Mouse (Mus musculus): ENCODE results near the gene Tmem202. TPM values are rescaled to one million over a fixed set of nuclear protein-coding genes. Genes with fewer than 3 reads are reported as not detected.

Gene Tmem202
- total and polyA plus RNA-seq, 2 experiments from 2014 or later: 1.1 to 3.7 TPM

- no peak for ATAC-seq
- Histone ChIP-seq H3K4me2 (ENCODE audit: low read depth, low read length) (no peak overlapping the region), H3K27ac (no peak overlapping the region), H3K4me3 (ENCODE audit: low read length) (no peak overlapping the region), H3K4me1 (ENCODE audit: insufficient read depth, low read length) (peaks cover 15% of the 10 kb centered on the region), H3K27me3 (ENCODE audit: insufficient read depth, low read length) (no peaks in the 10 kb centered on the region), H3K9me3 (ENCODE audit: low read length) (no peaks in the 10 kb centered on the region), H3K9ac (replicated peaks; ENCODE audit: low read length) (no peak overlapping the region), H3K36me3 (ENCODE audit: insufficient read depth, low read length) (no peaks in the 10 kb centered on the region)
- TF ChIP-seq CTCF (IDR thresholded peaks at IDR 0.05; ENCODE audit: low read depth): 0 out of 2 replicates have a peak, but pooled peaks have one; percentile 3
- DNase-seq (ENCODE audit: low spot score): no peak
- whole genome bisulfite sequencing: 84% methylated on average over 3 of the region's 3 CpGs
Measured at GRCm38 (mm10) chr9:59537651-59538050, 2.0 kb downstream of the Tmem202 start.

- no peaks in the 10 kb centered on the region for H3K27me3 ChIP-seq (ENCODE audit: insufficient read depth, low read length)
- WGBS: 80% methylated on average over 4 of the region's 4 CpGs
- H3K9ac ChIP-seq (replicated peaks; ENCODE audit: low read length): no peak overlapping the region
- TF ChIP-seq CTCF (IDR thresholded peaks at IDR 0.05; ENCODE audit: low read depth): no peak
- H3K27ac ChIP-seq: no peak overlapping the region
- ATAC-seq (no peak), DNase-seq (ENCODE audit: low spot score) (no peak)
- H3K4me3 ChIP-seq (ENCODE audit: low read length): no peak overlapping the region
- H3K36me3 ChIP-seq (ENCODE audit: insufficient read depth, low read length): no peaks in the 10 kb centered on the region
- H3K4me2 ChIP-seq (ENCODE audit: low read depth, low read length): no peak overlapping the region
- 0 out of 2 replicates have a peak, but pooled peaks cover 1% of the 10 kb centered on the region for H3K4me1 ChIP-seq (ENCODE audit: insufficient read depth, low read length)
- no peaks in the 10 kb centered on the region for H3K9me3 ChIP-seq (ENCODE audit: low read length)
Measured at GRCm38 (mm10) chr9:59533889-59534288, 5.8 kb downstream of the Tmem202 start.

GRCm38 (mm10) chr9:59533422-59533821 is 6.2 kb downstream of the Tmem202 start:
- H3K27me3 ChIP-seq (ENCODE audit: insufficient read depth, low read length): no peaks in the 10 kb centered on the region
- TF ChIP-seq CTCF (IDR thresholded peaks at IDR 0.05; ENCODE audit: low read depth): no peak
- H3K9ac ChIP-seq (replicated peaks; ENCODE audit: low read length): no peak overlapping the region
- no peaks in the 10 kb centered on the region for H3K4me1 ChIP-seq (ENCODE audit: insufficient read depth, low read length)
- no peaks in the 10 kb centered on the region for H3K36me3 ChIP-seq (ENCODE audit: insufficient read depth, low read length)
- no peak overlapping the region for H3K4me3 ChIP-seq (ENCODE audit: low read length)
- no peak for ATAC-seq
- H3K4me2 ChIP-seq (ENCODE audit: low read depth, low read length): no peak overlapping the region
- no peak for DNase-seq (ENCODE audit: low spot score)
- no peak overlapping the region for H3K27ac ChIP-seq
- H3K9me3 ChIP-seq (ENCODE audit: low read length): no peaks in the 10 kb centered on the region
- 60% methylated on average over 2 of the region's 2 CpGs for WGBS

GRCm38 (mm10) chr9:59531645-59532044 is 8.0 kb downstream of the Tmem202 start:
- no peak for DNase-seq (ENCODE audit: low spot score)

GRCm38 (mm10) chr9:59528274-59528673 is 11.4 kb downstream of the Tmem202 start:
- Histone ChIP-seq H3K36me3 (ENCODE audit: insufficient read depth, low read length) (no peaks in the 10 kb centered on the region), H3K27ac (no peak overlapping the region), H3K4me1 (ENCODE audit: insufficient read depth, low read length) (no peaks in the 10 kb centered on the region), H3K4me2 (ENCODE audit: low read depth, low read length) (no peak overlapping the region), H3K9me3 (ENCODE audit: low read length) (no peaks in the 10 kb centered on the region), H3K27me3 (ENCODE audit: insufficient read depth, low read length) (no peaks in the 10 kb centered on the region), H3K4me3 (ENCODE audit: low read length) (no peak overlapping the region), H3K9ac (replicated peaks; ENCODE audit: low read length) (no peak overlapping the region)
- DNase-seq (ENCODE audit: low spot score) (no peak), ATAC-seq (no peak)
- 92% methylated on average over 2 of the region's 2 CpGs for WGBS
- TF ChIP-seq CTCF (IDR thresholded peaks at IDR 0.05; ENCODE audit: low read depth): no peak

More at GRCm38 (mm10) chr9:59531645-59532044, 8.0 kb downstream of the Tmem202 start:
- Histone ChIP-seq H3K9me3 (ENCODE audit: low read length) (no peaks in the 10 kb centered on the region), H3K36me3 (ENCODE audit: insufficient read depth, low read length) (no peaks in the 10 kb centered on the region), H3K4me1 (ENCODE audit: insufficient read depth, low read length) (no peaks in the 10 kb centered on the region), H3K27me3 (ENCODE audit: insufficient read depth, low read length) (no peaks in the 10 kb centered on the region), H3K9ac (replicated peaks; ENCODE audit: low read length) (no peak overlapping the region), H3K4me3 (ENCODE audit: low read length) (no peak overlapping the region), H3K4me2 (ENCODE audit: low read depth, low read length) (no peak overlapping the region), H3K27ac (no peak overlapping the region)
- ATAC-seq: no peak
- TF ChIP-seq CTCF (IDR thresholded peaks at IDR 0.05; ENCODE audit: low read depth): no peak
- WGBS: 25% methylated on average over 5 of the region's 5 CpGs

GRCm38 (mm10) chr9:59527580-59527979 is 12.1 kb downstream of the Tmem202 start:
- DNase-seq (ENCODE audit: low spot score) (no peak), ATAC-seq (no peak)
- no peak overlapping the region for H3K4me2 ChIP-seq (ENCODE audit: low read depth, low read length)
- no peak for TF ChIP-seq CTCF (IDR thresholded peaks at IDR 0.05; ENCODE audit: low read depth)
- WGBS: 92% methylated on average over 3 of the region's 3 CpGs
- no peaks in the 10 kb centered on the region for H3K27me3 ChIP-seq (ENCODE audit: insufficient read depth, low read length)
- H3K27ac ChIP-seq: no peak overlapping the region
- no peaks in the 10 kb centered on the region for H3K9me3 ChIP-seq (ENCODE audit: low read length)
- no peak overlapping the region for H3K4me3 ChIP-seq (ENCODE audit: low read length)
- H3K9ac ChIP-seq (replicated peaks; ENCODE audit: low read length): no peak overlapping the region
- no peaks in the 10 kb centered on the region for H3K36me3 ChIP-seq (ENCODE audit: insufficient read depth, low read length)
- H3K4me1 ChIP-seq (ENCODE audit: insufficient read depth, low read length): no peaks in the 10 kb centered on the region

GRCm38 (mm10) chr9:59526727-59527126 is 12.9 kb downstream of the Tmem202 start:
- H3K4me3 ChIP-seq (ENCODE audit: low read length): no peak overlapping the region

More at GRCm38 (mm10) chr9:59526727-59527126, 12.9 kb downstream of the Tmem202 start:
- no peak for TF ChIP-seq CTCF (IDR thresholded peaks at IDR 0.05; ENCODE audit: low read depth)
- Histone ChIP-seq H3K36me3 (ENCODE audit: insufficient read depth, low read length) (no peaks in the 10 kb centered on the region), H3K27ac (no peak overlapping the region), H3K4me1 (ENCODE audit: insufficient read depth, low read length) (no peaks in the 10 kb centered on the region), H3K9me3 (ENCODE audit: low read length) (no peaks in the 10 kb centered on the region), H3K4me2 (ENCODE audit: low read depth, low read length) (no peak overlapping the region), H3K27me3 (ENCODE audit: insufficient read depth, low read length) (no peaks in the 10 kb centered on the region), H3K9ac (replicated peaks; ENCODE audit: low read length) (no peak overlapping the region)
- WGBS: 79% methylated on average over 6 of the region's 6 CpGs
- DNase-seq (ENCODE audit: low spot score) (no peak), ATAC-seq (no peak)
